Mouse (Mus musculus): Measurements from ENCODE around the gene Gpr137. TPM values are rescaled to one million over a fixed set of nuclear protein-coding genes. Genes with fewer than 3 reads are reported as not detected.

Gpr137 gene
- polyA plus RNA-seq, 1 experiment from 2014 or later, result 6.4 TPM

GRCm38 (mm10) chr19:6940396-6941351 is 1.6 kb downstream of the Gpr137 start:
- ATAC-seq (ENCODE audit: low read depth), result no peak
- Histone ChIP-seq H3K27ac (peak overlapping the region; percentile 94), H3K9ac (peak overlapping the region; percentile 92), H3K4me3 (replicated peaks) (peak overlapping the region; percentile 89), H3K36me3 (peaks cover 9% of the 10 kb centered on the region; the same call in 1 of the 2 replicates), H3K4me1 (replicated peaks) (peaks cover 30% of the 10 kb centered on the region), H3K27me3 (peaks cover 11% of the 10 kb centered on the region), H3K9me3 (replicated peaks) (no peaks in the 10 kb centered on the region), H3K4me2 (peak overlapping the region; percentile 98)
- DNase-seq, result no peak
- 25% methylated on average over 29 of the region's 29 CpGs for WGBS (ENCODE audit: insufficient replicate concordance)

DNA sequence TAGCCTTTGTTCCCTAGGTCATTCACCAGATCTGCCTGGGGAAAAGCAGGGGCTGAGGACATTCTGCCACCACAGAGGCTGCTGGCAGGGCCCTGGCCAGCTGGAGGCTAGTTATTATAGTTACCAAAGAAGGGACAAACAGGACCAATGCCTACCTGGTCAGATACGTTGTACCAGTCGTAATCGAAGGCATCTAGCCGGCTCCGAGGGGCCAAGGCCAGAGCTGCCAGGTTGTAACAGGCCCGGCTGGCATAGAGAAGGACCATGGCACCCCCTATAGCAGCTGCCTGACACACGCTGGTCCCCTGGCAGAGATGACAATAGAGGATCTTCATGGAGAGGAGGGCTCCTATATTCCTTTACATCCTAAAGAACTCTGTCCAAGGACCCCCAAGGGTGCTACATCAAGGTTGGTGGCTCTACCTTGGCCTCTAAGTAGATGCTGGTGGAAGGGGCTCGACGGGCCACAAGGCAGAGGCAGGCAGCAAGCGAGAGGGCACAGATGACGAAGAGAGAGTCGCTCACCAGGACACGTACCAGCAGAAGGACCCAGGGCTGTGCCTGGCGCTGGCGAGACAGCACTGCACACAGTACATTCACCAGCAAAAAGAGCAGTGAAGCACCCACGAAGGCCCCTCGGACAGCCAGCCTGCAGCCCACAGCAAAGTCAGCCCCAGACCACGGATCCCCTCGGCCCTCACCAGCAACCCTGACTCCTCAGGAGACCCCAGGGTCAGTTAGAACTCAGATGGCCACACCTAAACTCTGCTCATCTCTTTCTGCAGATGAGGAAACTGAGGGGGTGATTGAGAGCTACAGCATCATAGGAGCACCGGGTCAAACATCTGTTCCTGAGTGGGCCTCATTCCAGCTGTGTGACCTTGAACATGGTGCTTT is 2.9 kb downstream of the Gpr137 start:
- no peaks in the 10 kb centered on the region for H3K9me3 ChIP-seq (replicated peaks)
- no peak overlapping the region for H3K9ac ChIP-seq
- no peaks in the 10 kb centered on the region for H3K36me3 ChIP-seq
- ATAC-seq (ENCODE audit: low read depth), result no peak
- 82% methylated on average over 20 of the region's 20 CpGs for WGBS (ENCODE audit: insufficient replicate concordance)
- H3K4me1 ChIP-seq (replicated peaks), result peaks cover 26% of the 10 kb centered on the region
- H3K4me2 ChIP-seq, result no peak overlapping the region
- H3K4me3 ChIP-seq (replicated peaks), result no peak overlapping the region
- no peak overlapping the region for H3K27ac ChIP-seq
- no peak for DNase-seq
- peaks cover 24% of the 10 kb centered on the region for H3K27me3 ChIP-seq

- no peak overlapping the region for H3K27ac ChIP-seq
- no peak overlapping the region for H3K4me3 ChIP-seq (replicated peaks)
- no peaks in the 10 kb centered on the region for H3K9me3 ChIP-seq (replicated peaks)
- H3K4me2 ChIP-seq, result no peak overlapping the region
- DNase-seq, result no peak
- H3K9ac ChIP-seq, result peak overlapping the region; percentile 9; the same call in 1 of the 2 replicates
- H3K27me3 ChIP-seq, result peaks cover 40% of the 10 kb centered on the region
- ATAC-seq (ENCODE audit: low read depth), result no peak
- no peaks in the 10 kb centered on the region for H3K36me3 ChIP-seq
- 71% methylated on average over 16 of the region's 16 CpGs for WGBS (ENCODE audit: insufficient replicate concordance)
- H3K4me1 ChIP-seq (replicated peaks), result peaks cover 23% of the 10 kb centered on the region
These were observed 4.5 kb downstream of the Gpr137 start for GRCm38 (mm10) chr19:6937541-6938465.

GRCm38 (mm10) chr19:6936299-6936698 is 6.0 kb downstream of the Gpr137 start:
- ATAC-seq (ENCODE audit: low read depth), result no peak
- H3K4me3 ChIP-seq (replicated peaks), result no peak overlapping the region
- H3K4me2 ChIP-seq, result no peak overlapping the region
- 22% methylated on average over 3 of the region's 3 CpGs for WGBS (ENCODE audit: insufficient replicate concordance)
- H3K9ac ChIP-seq, result no peak overlapping the region
- no peak overlapping the region for H3K27ac ChIP-seq
- no peak for DNase-seq
- H3K27me3 ChIP-seq, result peaks cover 55% of the 10 kb centered on the region
- no peaks in the 10 kb centered on the region for H3K9me3 ChIP-seq (replicated peaks)
- H3K4me1 ChIP-seq (replicated peaks), result peaks cover 20% of the 10 kb centered on the region
- no peaks in the 10 kb centered on the region for H3K36me3 ChIP-seq

GRCm38 (mm10) chr19:6934195-6934977 is 7.9 kb downstream of the Gpr137 start, which contains the start of gene Kcnk4:
TSS of gene Kcnk4 (minus strand) at chr19:6934515.
- Histone ChIP-seq H3K36me3 (no peaks in the 10 kb centered on the region), H3K27ac (no peak within 1 kb of the TSS), H3K27me3 (peaks cover 71% of the 10 kb centered on the region), H3K9me3 (replicated peaks) (no peaks in the 10 kb centered on the region), H3K9ac (0 out of 2 replicates have a peak within 1 kb of the TSS, but pooled peaks have one; percentile 9), H3K4me3 (replicated peaks) (peak within 1 kb of the TSS; percentile 33), H3K4me2 (peak within 1 kb of the TSS; percentile 53), H3K4me1 (replicated peaks) (peaks cover 8% of the 10 kb centered on the region)
- 17% methylated on average over 19 of the region's 23 CpGs for WGBS (ENCODE audit: insufficient replicate concordance)
- ATAC-seq (ENCODE audit: low read depth), result no peak
- DNase-seq, result no peak

DNA sequence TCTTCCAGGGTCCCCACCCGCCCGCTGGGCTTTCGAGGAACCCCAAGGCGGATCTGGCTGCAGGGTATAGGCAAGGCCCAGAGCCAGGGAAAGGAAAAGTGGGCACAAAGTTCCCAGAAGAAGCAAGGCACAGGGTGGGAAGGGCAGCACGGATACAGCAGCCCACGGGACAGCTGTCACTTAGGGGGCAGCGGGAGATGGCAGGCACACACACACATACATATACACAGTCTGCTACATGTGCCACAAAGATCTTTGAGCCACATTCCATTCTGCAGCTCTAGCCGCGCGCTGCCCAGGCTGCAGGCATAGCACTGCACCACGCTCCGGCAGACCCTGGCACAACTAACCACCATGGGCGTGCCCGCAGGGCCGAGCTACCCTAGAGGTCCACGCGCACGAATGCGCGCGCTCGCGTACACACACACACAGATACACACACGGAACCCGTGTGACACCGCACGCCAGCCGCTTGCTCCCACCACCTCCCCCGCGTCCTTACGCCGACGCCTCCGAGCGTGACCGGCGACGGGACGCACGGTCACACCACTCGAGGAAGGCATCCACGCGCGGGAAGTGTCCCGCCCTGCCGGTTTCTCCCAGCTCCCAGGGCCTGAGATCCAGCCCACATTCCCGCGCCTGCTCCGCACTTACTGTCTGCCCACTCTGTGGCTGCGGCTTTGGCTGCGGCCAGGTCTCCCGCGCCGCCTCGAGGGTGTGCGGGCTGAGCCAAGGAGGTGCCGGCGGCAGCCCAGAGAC is 8.7 kb downstream of the Gpr137 start:
- peaks cover 8% of the 10 kb centered on the region for H3K4me1 ChIP-seq (replicated peaks)
- WGBS (ENCODE audit: insufficient replicate concordance), result 9% methylated on average over 50 of the region's 58 CpGs
- H3K9me3 ChIP-seq (replicated peaks), result no peaks in the 10 kb centered on the region
- ATAC-seq (ENCODE audit: low read depth) (no peak), DNase-seq (no peak)
- peaks cover 78% of the 10 kb centered on the region for H3K27me3 ChIP-seq
- peak overlapping the region; percentile 33 for H3K4me3 ChIP-seq (replicated peaks)
- no peak overlapping the region for H3K27ac ChIP-seq
- no peaks in the 10 kb centered on the region for H3K36me3 ChIP-seq
- H3K4me2 ChIP-seq, result peak overlapping the region; percentile 53
- H3K9ac ChIP-seq, result 0 out of 2 replicates have a peak overlapping the region, but pooled peaks have one; percentile 9

- 18% methylated on average over 4 of the region's 4 CpGs for WGBS (ENCODE audit: insufficient replicate concordance)
- Histone ChIP-seq H3K9me3 (replicated peaks) (no peaks in the 10 kb centered on the region), H3K9ac (no peak overlapping the region), H3K4me3 (replicated peaks) (no peak overlapping the region), H3K4me1 (replicated peaks) (peaks cover 8% of the 10 kb centered on the region), H3K4me2 (no peak overlapping the region), H3K36me3 (no peaks in the 10 kb centered on the region), H3K27me3 (peaks cover 83% of the 10 kb centered on the region), H3K27ac (no peak overlapping the region)
- ATAC-seq (ENCODE audit: low read depth) (no peak), DNase-seq (no peak)
These were observed 9.2 kb downstream of the Gpr137 start for GRCm38 (mm10) chr19:6933102-6933435.

GRCm38 (mm10) chr19:6932018-6932417 is 10.3 kb downstream of the Gpr137 start:
- WGBS (ENCODE audit: insufficient replicate concordance), result 37% methylated on average over 1 of the region's 1 CpGs
- H3K4me3 ChIP-seq (replicated peaks), result no peak overlapping the region
- H3K36me3 ChIP-seq, result no peaks in the 10 kb centered on the region
- DNase-seq (no peak), ATAC-seq (ENCODE audit: low read depth) (no peak)
- H3K9me3 ChIP-seq (replicated peaks), result no peaks in the 10 kb centered on the region
- no peak overlapping the region for H3K4me2 ChIP-seq
- H3K4me1 ChIP-seq (replicated peaks), result peaks cover 9% of the 10 kb centered on the region
- H3K9ac ChIP-seq, result no peak overlapping the region
- no peak overlapping the region for H3K27ac ChIP-seq
- H3K27me3 ChIP-seq, result peaks cover 91% of the 10 kb centered on the region

- H3K27ac ChIP-seq, result no peak overlapping the region
- no peak overlapping the region for H3K9ac ChIP-seq
- WGBS (ENCODE audit: insufficient replicate concordance), result 0% methylated on average over 2 of the region's 2 CpGs
- ATAC-seq (ENCODE audit: low read depth) (no peak), DNase-seq (no peak)
- no peaks in the 10 kb centered on the region for H3K9me3 ChIP-seq (replicated peaks)
- H3K4me2 ChIP-seq, result no peak overlapping the region
- no peaks in the 10 kb centered on the region for H3K36me3 ChIP-seq
- H3K4me1 ChIP-seq (replicated peaks), result peaks cover 19% of the 10 kb centered on the region
- no peak overlapping the region for H3K4me3 ChIP-seq (replicated peaks)
- peaks cover 97% of the 10 kb centered on the region for H3K27me3 ChIP-seq
These were observed 11.3 kb downstream of the Gpr137 start for GRCm38 (mm10) chr19:6931002-6931401.
